Mouse (Mus musculus): ENCODE data around the gene Slc27a5. TPM values are rescaled to one million over a fixed set of nuclear protein-coding genes. Genes with fewer than 3 reads are reported as not detected.
A peak's percentile ranks its signal among the peaks of the same experiment; 100 is the strongest.

Slc27a5 gene
- total RNA-seq, 2 experiments from 2014 or later: not detected

GRCm38 (mm10) chr7:12949032-12949871 is 48.7 kb downstream of the Slc27a5 start:
- peak; percentile 87 for DNase-seq
- intact Hi-C loops (cut with DNase I; ENCODE audit: low total_unique reads): no loop called here

- DNase-seq: no peak
- intact Hi-C loops (cut with DNase I; ENCODE audit: low total_unique reads): no loop called here
Measured at GRCm38 (mm10) chr7:12943488-12943887, 54.5 kb downstream of the Slc27a5 start.

GRCm38 (mm10) chr7:12940599-12940998 is 57.4 kb downstream of the Slc27a5 start:
- DNase-seq: no peak
- intact Hi-C loops (cut with DNase I; ENCODE audit: low total_unique reads): no loop called here

Other genes with a start within 250 kb of the Slc27a5 start
- 1 to 10 TPM; 2.3 to 3.2 TPM for gene Zscan18, start 194.6 kb downstream of the Slc27a5 start, total RNA-seq (2021)
- 1 to 10 TPM; 4.4 to 4.6 TPM for gene Zfp329, start 179.3 kb downstream of the Slc27a5 start, total RNA-seq (2021)
- gene Zfp110, start 163.4 kb downstream of the Slc27a5 start, total RNA-seq (2021): 10 to 100 TPM in 1 of 2 experiments, 1 to 10 TPM in 1; 9.7 to 10.2 TPM
- gene Zfp128, start 117.0 kb downstream of the Slc27a5 start, total RNA-seq (2021): 1 to 10 TPM; 1.9 to 2.1 TPM
- 1 to 10 TPM; 3.1 TPM for gene Zscan22, start 100.4 kb downstream of the Slc27a5 start, total RNA-seq (2021)
- 100 to 1,000 TPM; 667 to 730 TPM for gene Rps5, start 75.9 kb downstream of the Slc27a5 start, total RNA-seq (2021)
- under 1 TPM; 0.25 to 0.27 TPM for gene Rnf225, start 70.8 kb downstream of the Slc27a5 start, total RNA-seq (2021)
- gene Zfp324, start 32.4 kb downstream of the Slc27a5 start, total RNA-seq (2021): 1 to 10 TPM; 2.2 to 3.7 TPM
- gene Zfp446, start 20.3 kb downstream of the Slc27a5 start, total RNA-seq (2021): 1 to 10 TPM; 2.7 to 2.9 TPM
- 10 to 100 TPM; 67.0 to 85.9 TPM for gene Trim28, start 922 bp upstream of the Slc27a5 start, total RNA-seq (2021)
- 1 to 10 TPM; 4.7 to 5.1 TPM for gene Zbtb45, start 11.8 kb upstream of the Slc27a5 start, total RNA-seq (2021)
- gene Chmp2a, start 36.6 kb upstream of the Slc27a5 start, total RNA-seq (2021): 100 to 1,000 TPM in 1 of 2 experiments, 10 to 100 TPM in 1; 95.6 to 103 TPM
- gene Ube2m, start 40.1 kb upstream of the Slc27a5 start, total RNA-seq (2021): 100 to 1,000 TPM; 141 to 149 TPM
- under 1 TPM; 0.80 to 0.98 TPM for gene Mzf1, start 56.6 kb upstream of the Slc27a5 start, total RNA-seq (2021)
- not detected for gene Vmn1r85, start 97.0 kb upstream of the Slc27a5 start, total RNA-seq (2021)
- not detected for gene Vmn1r86, start 121.7 kb upstream of the Slc27a5 start, total RNA-seq (2021)
- not detected for gene Vmn1r87, start 142.0 kb upstream of the Slc27a5 start, total RNA-seq (2021)
- under 1 TPM; 0.04 to 0.10 TPM for gene Vmn1r88, start 161.4 kb upstream of the Slc27a5 start, total RNA-seq (2021)
- gene Vmn1r89, start 214.8 kb upstream of the Slc27a5 start, total RNA-seq (2021): not detected